Mouse (Mus musculus) C2C12 (cell line): ENCODE results near the gene Dock1.

ENCODE experiments used
- CEBPB ChIP-seq: IDR thresholded peaks from one replicate; pipeline ENCODE4 v1.6.1; 2011; ENCODE audit warnings: low read depth, mild to moderate bottlenecking, control low read depth, moderate library complexity
- CTCF ChIP-seq: IDR thresholded peaks from one replicate; pipeline ENCODE4 v1.5.1; 2011; ENCODE audit not compliant: control insufficient read depth, insufficient read depth, insufficient read length
- MAX ChIP-seq: IDR thresholded peaks from one replicate; pipeline ENCODE4 v1.6.1; 2011; ENCODE audit warnings: mild to moderate bottlenecking, control low read depth
- USF1 ChIP-seq: IDR thresholded peaks from one replicate; pipeline ENCODE4 v1.6.1; 2011; ENCODE audit warnings: low read depth, mild to moderate bottlenecking, control low read depth, moderate library complexity

DNA sequence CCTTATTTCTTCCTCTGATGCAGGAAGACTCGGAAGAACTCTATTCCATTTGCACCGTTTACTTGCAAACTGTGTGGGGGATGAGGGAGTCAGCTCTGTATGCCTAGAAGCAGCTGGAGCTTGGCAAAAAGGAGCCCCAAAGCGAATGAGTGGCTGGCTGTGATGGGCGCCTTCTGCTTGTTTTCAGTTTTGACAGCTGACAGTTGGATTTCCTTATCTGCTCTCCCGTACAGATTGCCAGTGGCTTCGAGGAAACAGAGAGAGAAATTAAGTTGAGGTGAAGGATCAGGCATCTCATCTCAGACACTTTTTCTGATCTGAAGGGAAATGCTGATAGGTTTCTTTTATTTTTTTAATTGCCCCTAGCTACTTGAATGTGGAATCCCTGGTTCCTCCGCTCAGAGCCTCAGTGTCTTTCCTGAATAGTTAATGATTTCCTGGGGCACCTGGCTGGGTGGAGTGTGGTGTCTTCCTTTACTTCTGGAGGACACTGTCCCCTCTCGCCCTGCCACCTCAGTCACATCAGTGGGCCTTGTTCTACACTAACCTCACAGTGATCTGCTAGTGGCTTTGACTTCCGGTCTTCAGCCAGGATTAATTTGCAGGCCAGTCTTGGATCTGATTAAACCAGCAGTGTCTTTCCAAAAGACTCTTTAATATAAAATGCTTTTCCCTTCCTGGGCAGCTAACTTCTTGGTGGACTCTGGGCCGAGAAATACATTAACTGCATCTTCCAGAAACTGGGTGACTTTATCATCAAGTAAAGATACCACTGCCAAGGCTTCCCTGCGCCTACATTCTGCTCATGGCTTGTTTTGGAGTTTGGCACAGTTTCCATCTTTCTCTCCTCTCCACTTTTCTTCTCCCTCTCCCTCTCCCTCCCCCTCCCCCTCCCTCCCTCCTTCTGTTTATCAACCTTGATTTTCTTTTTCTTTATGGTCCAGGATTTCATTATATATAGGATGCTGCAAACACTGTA is 55.4 kb downstream of the Dock1 start:
- TF ChIP-seq CTCF (no peak), USF1 (no peak), MAX (no peak), CEBPB (no peak)
